Mouse (Mus musculus) G1E-ER4 (cell line): ENCODE data around the gene Cryzl2. TPM values are rescaled to one million over a fixed set of nuclear protein-coding genes. Genes with fewer than 3 reads are reported as not detected.

Experiments used
- GATA1 ChIP-seq: IDR thresholded peaks from one replicate; pipeline ENCODE4 v1.8.0; 2012; ENCODE audit warnings: low read length, inconsistent platforms
- polyA plus RNA-seq: library from polyadenylated mRNA; stranded (reverse); fragments of >175 nt; gene quantifications from 2 replicates; pipeline ENCODE4 v1.2.3, GENCODE M21; 2012

Gene Cryzl2
- polyA plus RNA-seq, 1 experiment = not detected

- TF ChIP-seq GATA1 = no peak
Observed at GRCm38 (mm10) chr1:157434404-157434803, 24.0 kb upstream of the Cryzl2 start.

- no peak for TF ChIP-seq GATA1
Observed at GRCm38 (mm10) chr1:157435926-157436325, 22.5 kb upstream of the Cryzl2 start.

GRCm38 (mm10) chr1:157438290-157438689, 20.1 kb upstream of the Cryzl2 start:
- TF ChIP-seq GATA1 = no peak

- TF ChIP-seq GATA1 = no peak
Observed at GRCm38 (mm10) chr1:157439101-157439500, 19.3 kb upstream of the Cryzl2 start.

GRCm38 (mm10) chr1:157439973-157440641, 18.3 kb upstream of the Cryzl2 start:
- no peak for TF ChIP-seq GATA1

- no peak for TF ChIP-seq GATA1
Observed at GRCm38 (mm10) chr1:157443026-157443722, 15.2 kb upstream of the Cryzl2 start.

GRCm38 (mm10) chr1:157443723-157444561, 14.4 kb upstream of the Cryzl2 start:
- no peak for TF ChIP-seq GATA1

- TF ChIP-seq GATA1 = no peak
Observed at GRCm38 (mm10) chr1:157444632-157445300, 13.6 kb upstream of the Cryzl2 start.

- TF ChIP-seq GATA1 = no peak
Observed at GRCm38 (mm10) chr1:157445398-157445910, 12.9 kb upstream of the Cryzl2 start.

- TF ChIP-seq GATA1 = no peak
Observed at GRCm38 (mm10) chr1:157446325-157446724, 12.1 kb upstream of the Cryzl2 start.

- TF ChIP-seq GATA1 = no peak
Observed at GRCm38 (mm10) chr1:157447142-157447541, 11.2 kb upstream of the Cryzl2 start.

GRCm38 (mm10) chr1:157448164-157448804, 10.1 kb upstream of the Cryzl2 start:
- TF ChIP-seq GATA1 = no peak

GRCm38 (mm10) chr1:157448805-157449188, 9.6 kb upstream of the Cryzl2 start:
- TF ChIP-seq GATA1 = no peak

GRCm38 (mm10) chr1:157449532-157449931, 8.8 kb upstream of the Cryzl2 start:
- TF ChIP-seq GATA1 = no peak
